Mouse (Mus musculus) stomach, postnatal 0 days (tissue): ENCODE measurements around the gene Elovl7.

ENCODE experiments used
- CTCF ChIP-seq: IDR thresholded peaks from 2 replicates; pipeline ENCODE4 v1.5.1; 2016; ENCODE audit warnings: antibody characterized with exemption, low read depth, mild to moderate bottlenecking, moderate library complexity
- EP300 ChIP-seq: optimal IDR thresholded peaks from 2 replicates; pipeline ENCODE3; 2016; ENCODE audit warnings: antibody characterized with exemption

DNA sequence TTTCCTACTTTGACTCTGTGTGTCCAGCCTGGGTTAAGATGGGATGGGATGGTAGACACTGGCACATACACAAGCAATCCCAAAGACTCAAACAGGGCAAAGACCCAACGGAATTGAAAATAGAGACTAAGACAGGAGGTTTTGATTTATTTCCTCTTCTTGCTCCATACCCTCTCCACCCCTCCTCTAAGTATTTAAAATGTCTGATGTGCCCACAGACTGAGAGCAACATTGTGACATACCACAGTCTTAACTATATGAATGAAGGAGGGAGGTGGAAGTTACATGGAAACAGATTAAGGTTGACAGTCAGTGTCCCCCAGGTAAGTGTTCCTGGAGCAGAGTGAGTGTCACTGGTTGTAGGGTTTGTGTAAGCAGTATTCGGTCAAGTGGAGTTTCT lies 70.1 kb downstream of the Elovl7 start:
- TF ChIP-seq CTCF = no peak
- no peak for TF ChIP-seq EP300
